Mouse (Mus musculus): ENCODE results near the gene Cope. TPM values are rescaled to one million over a fixed set of nuclear protein-coding genes. Genes with fewer than 3 reads are reported as not detected.

Cope gene
- polyA plus RNA-seq, 1 experiment from 2014 or later: 377 TPM

Other genes with a start within 250 kb of the Cope start
- gene Tm6sf2, start 229.6 kb upstream of the Cope start, polyA plus RNA-seq (2015; fragmentation: Nextera tagmentation; extraction: Ambion mirVana): 1.4 and 2.1 TPM in 2 replicates
- gene Hapln4, start 219.1 kb upstream of the Cope start, polyA plus RNA-seq (2015; fragmentation: Nextera tagmentation; extraction: Ambion mirVana): 0.43 and 0.56 TPM in 2 replicates
- gene Ncan, start 181.6 kb upstream of the Cope start, polyA plus RNA-seq (2015; fragmentation: Nextera tagmentation; extraction: Ambion mirVana): 0.79 and 1.5 TPM in 2 replicates
- gene Nr2c2ap, start 171.2 kb upstream of the Cope start, polyA plus RNA-seq (2015; fragmentation: Nextera tagmentation; extraction: Ambion mirVana): 33.0 and 33.3 TPM in 2 replicates
- gene Rfxank, start 163.4 kb upstream of the Cope start, polyA plus RNA-seq (2015; fragmentation: Nextera tagmentation; extraction: Ambion mirVana): 18.9 and 22.2 TPM in 2 replicates
- 55.3 and 65.4 TPM in 2 replicates for gene Borcs8, start 163.0 kb upstream of the Cope start, polyA plus RNA-seq (2015; fragmentation: Nextera tagmentation; extraction: Ambion mirVana)
- gene Mef2b, start 162.8 kb upstream of the Cope start, polyA plus RNA-seq (2015; fragmentation: Nextera tagmentation; extraction: Ambion mirVana): 9.1 and 12.4 TPM in 2 replicates
- gene Tmem161a, start 130.2 kb upstream of the Cope start, polyA plus RNA-seq (2015; fragmentation: Nextera tagmentation; extraction: Ambion mirVana): 76.4 and 77.3 TPM in 2 replicates
- 6.7 and 8.9 TPM in 2 replicates for gene Slc25a42, start 90.2 kb upstream of the Cope start, polyA plus RNA-seq (2015; fragmentation: Nextera tagmentation; extraction: Ambion mirVana)
- gene Sugp2, start 68.3 kb upstream of the Cope start, polyA plus RNA-seq (2015; fragmentation: Nextera tagmentation; extraction: Ambion mirVana): 31.7 and 32.5 TPM in 2 replicates
- 30.5 and 31.1 TPM in 2 replicates for gene Armc6, start 68.1 kb upstream of the Cope start, polyA plus RNA-seq (2015; fragmentation: Nextera tagmentation; extraction: Ambion mirVana)
- 43.2 and 49.4 TPM in 2 replicates for gene Homer3, start 19.7 kb upstream of the Cope start, polyA plus RNA-seq (2015; fragmentation: Nextera tagmentation; extraction: Ambion mirVana)
- 50.2 and 52.1 TPM in 2 replicates for gene Ddx49, start within 50 bp of the Cope start, polyA plus RNA-seq (2015; fragmentation: Nextera tagmentation; extraction: Ambion mirVana)
- 8.9 and 9.3 TPM in 2 replicates for gene Cers1, start 13.3 kb downstream of the Cope start, polyA plus RNA-seq (2015; fragmentation: Nextera tagmentation; extraction: Ambion mirVana)
- gene Gdf1, start 27.3 kb downstream of the Cope start, polyA plus RNA-seq (2015; fragmentation: Nextera tagmentation; extraction: Ambion mirVana): 1.7 and 2.6 TPM in 2 replicates
- gene Upf1, start 50.8 kb downstream of the Cope start, polyA plus RNA-seq (2015; fragmentation: Nextera tagmentation; extraction: Ambion mirVana): 18.6 and 21.2 TPM in 2 replicates
- gene Comp, start 71.0 kb downstream of the Cope start, polyA plus RNA-seq (2015; fragmentation: Nextera tagmentation; extraction: Ambion mirVana): 5.1 and 7.3 TPM in 2 replicates
- gene Crtc1, start 137.1 kb downstream of the Cope start, polyA plus RNA-seq (2015; fragmentation: Nextera tagmentation; extraction: Ambion mirVana): 24.0 and 24.4 TPM in 2 replicates
- gene Klhl26, start 174.4 kb downstream of the Cope start, polyA plus RNA-seq (2015; fragmentation: Nextera tagmentation; extraction: Ambion mirVana): 27.6 and 28.1 TPM in 2 replicates
- 16.5 and 18.7 TPM in 2 replicates for gene Tmem59l, start 184.8 kb downstream of the Cope start, polyA plus RNA-seq (2015; fragmentation: Nextera tagmentation; extraction: Ambion mirVana)
- gene Crlf1, start 190.6 kb downstream of the Cope start, polyA plus RNA-seq (2015; fragmentation: Nextera tagmentation; extraction: Ambion mirVana): 151 and 159 TPM in 2 replicates
- gene Rex1bd, start 204.2 kb downstream of the Cope start, polyA plus RNA-seq (2015; fragmentation: Nextera tagmentation; extraction: Ambion mirVana): 155 and 174 TPM in 2 replicates
- 940 and 1,016 TPM in 2 replicates for gene Uba52, start 208.3 kb downstream of the Cope start, polyA plus RNA-seq (2015; fragmentation: Nextera tagmentation; extraction: Ambion mirVana)
- gene Fkbp8, start 225.2 kb downstream of the Cope start, polyA plus RNA-seq (2015; fragmentation: Nextera tagmentation; extraction: Ambion mirVana): 310 and 324 TPM in 2 replicates
- 57.7 and 59.1 TPM in 2 replicates for gene Kxd1, start 225.4 kb downstream of the Cope start, polyA plus RNA-seq (2015; fragmentation: Nextera tagmentation; extraction: Ambion mirVana)
- 19.6 and 22.7 TPM in 2 replicates for gene Ell, start 236.9 kb downstream of the Cope start, polyA plus RNA-seq (2015; fragmentation: Nextera tagmentation; extraction: Ambion mirVana)

Measured in embryonic facial prominence, embryonic 15.5 days (tissue).